Mouse (Mus musculus) lung, postnatal 0 days (tissue): Measurements from ENCODE around the gene Prss8.

Source experiments
- CTCF ChIP-seq: IDR thresholded peaks from 2 replicates; pipeline ENCODE4 v1.5.1; 2016; ENCODE audit warnings: antibody characterized with exemption, mild to moderate bottlenecking
- EP300 ChIP-seq: IDR thresholded peaks from 2 replicates; pipeline ENCODE4 v1.6.1; 2016; ENCODE audit warnings: antibody characterized with exemption, mild to moderate bottlenecking, control low read depth

GRCm38 (mm10) chr7:127890798-127891197 is 39.1 kb downstream of the Prss8 start, which contains the start of gene Prss53:
- TF ChIP-seq EP300 (no peak), CTCF (no peak)
